Mouse (Mus musculus) erythroblast, embryonic 14.5 days (primary cell): Measurements from ENCODE around the gene Hist1h2ah. TPM values are rescaled to one million over a fixed set of nuclear protein-coding genes. Genes with fewer than 3 reads are reported as not detected.
"Not testable (repeated sequence)": the region's sequence is repeated elsewhere in the genome, so short reads cannot be mapped to it uniquely, and the experiment has no call there.

ENCODE experiments used
- H3K27me3 ChIP-seq: 2 replicates; pipeline ENCODE4 v1.6.1; 2012; ENCODE audit warnings: inconsistent platforms; ENCODE audit not compliant: control insufficient read depth
- H3K36me3 ChIP-seq: 2 replicates; pipeline ENCODE4 v1.6.1; 2012; ENCODE audit warnings: mild to moderate bottlenecking, inconsistent platforms; ENCODE audit not compliant: control insufficient read depth
- H3K4me1 ChIP-seq: 2 replicates; pipeline ENCODE4 v1.6.1; 2012; ENCODE audit warnings: inconsistent platforms; ENCODE audit not compliant: control insufficient read depth
- H3K4me3 ChIP-seq: replicated peaks from 2 replicates; pipeline ENCODE3; 2012; ENCODE audit warnings: moderate library complexity, mild to moderate bottlenecking, inconsistent platforms
- H3K9me3 ChIP-seq: 2 replicates; pipeline ENCODE4 v1.6.1; 2012; ENCODE audit warnings: low read length, inconsistent platforms, mixed read lengths; ENCODE audit not compliant: control insufficient read depth
- GATA1 ChIP-seq: IDR thresholded peaks from 2 replicates; pipeline ENCODE4 v1.6.1; 2012; ENCODE audit warnings: low read length, inconsistent platforms, mixed read lengths
- TAL1 ChIP-seq: IDR thresholded peaks from 3 replicates; pipeline ENCODE4 v1.6.1; 2012; ENCODE audit warnings: low read length, inconsistent platforms, mixed read lengths
- polyA plus RNA-seq: library from polyadenylated mRNA; stranded (reverse); fragments of >175 nt; gene quantifications from 2 replicates; pipeline ENCODE4 v1.2.3, GENCODE M21; 2012

Gene Hist1h2ah
- polyA plus RNA-seq, 1 experiment = 105 TPM

DNA sequence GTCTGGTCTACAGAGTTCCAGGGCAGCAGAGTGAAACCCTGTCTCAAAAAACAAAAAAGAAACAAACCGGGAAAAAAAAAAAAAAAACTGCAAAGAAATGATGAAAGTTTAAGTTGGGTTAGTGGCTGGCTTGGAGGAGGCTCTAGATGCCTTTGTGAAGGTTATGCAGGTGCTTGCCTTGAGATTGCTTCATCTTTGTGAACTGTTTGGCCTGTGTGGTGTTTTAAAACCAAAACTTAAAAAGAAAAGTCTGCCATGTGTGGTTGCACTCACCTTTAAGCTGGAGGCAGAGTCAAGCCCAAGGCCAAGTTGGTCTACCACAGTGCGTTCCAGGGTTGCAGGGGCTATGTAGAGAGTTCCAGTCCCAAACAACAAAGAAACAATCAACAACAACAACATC, 13.7 kb upstream of the Hist1h2ah start:
- H3K4me3 ChIP-seq = no peak overlapping the region
- 0 out of 2 replicates have a peak, but pooled peaks cover 2% of the 10 kb centered on the region for H3K27me3 ChIP-seq
- H3K36me3 ChIP-seq = no peaks in the 10 kb centered on the region
- no peaks in the 10 kb centered on the region for H3K9me3 ChIP-seq
- TF ChIP-seq GATA1 = no peak
- TF ChIP-seq TAL1 = no peak
- peaks cover 61% of the 10 kb centered on the region for H3K4me1 ChIP-seq

GRCm38 (mm10) chr13:22045311-22045710, 9.9 kb upstream of the Hist1h2ah start:
- peaks cover 67% of the 10 kb centered on the region for H3K4me1 ChIP-seq
- no peaks in the 10 kb centered on the region for H3K9me3 ChIP-seq
- H3K4me3 ChIP-seq = peak overlapping the region; percentile 69
- H3K36me3 ChIP-seq = no peaks in the 10 kb centered on the region
- H3K27me3 ChIP-seq = no peaks in the 10 kb centered on the region
- TF ChIP-seq TAL1 (no peak), GATA1 (no peak)

DNA sequence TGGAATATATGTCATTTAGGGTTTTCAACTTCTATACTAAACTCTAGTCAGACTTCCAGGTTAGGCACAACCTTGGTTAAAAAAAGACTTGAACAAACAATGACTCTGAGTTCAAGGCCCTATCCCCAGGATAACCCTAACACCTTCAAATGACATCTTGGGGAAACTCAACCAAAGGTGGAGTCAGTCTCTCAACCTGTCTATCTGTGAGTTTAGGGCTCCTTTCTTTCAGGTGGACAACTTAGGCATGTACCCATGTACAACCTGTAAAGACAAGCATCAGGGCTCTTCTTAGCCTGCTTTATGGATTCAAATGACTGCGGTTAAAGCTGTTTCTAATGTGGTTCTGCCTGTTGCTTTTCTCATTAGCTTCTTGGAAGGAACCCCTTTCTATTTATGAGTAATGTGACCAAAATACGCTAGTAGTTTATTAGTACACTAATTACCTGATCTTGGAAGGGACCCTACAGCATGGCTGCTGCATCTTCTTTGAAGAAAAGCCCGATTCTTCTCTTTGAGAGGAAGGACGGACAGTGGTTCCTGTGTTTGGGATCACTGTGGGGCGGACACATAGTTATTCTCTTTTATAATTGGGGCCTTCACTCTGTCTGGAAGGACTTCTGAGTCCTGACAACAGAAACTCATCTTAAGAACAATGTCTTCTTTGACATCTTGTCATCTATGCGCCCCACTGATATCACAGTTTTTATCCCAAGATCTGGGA, 9.2 kb upstream of the Hist1h2ah start:
- Histone ChIP-seq H3K9me3 (no peaks in the 10 kb centered on the region), H3K4me1 (peaks cover 67% of the 10 kb centered on the region), H3K4me3 (peak overlapping the region; percentile 69), H3K27me3 (no peaks in the 10 kb centered on the region), H3K36me3 (no peaks in the 10 kb centered on the region)
- no peak for TF ChIP-seq TAL1
- TF ChIP-seq GATA1 = no peak

- Histone ChIP-seq H3K9me3 (no peaks in the 10 kb centered on the region), H3K4me3 (peak overlapping the region; percentile 69), H3K4me1 (peaks cover 68% of the 10 kb centered on the region), H3K27me3 (no peaks in the 10 kb centered on the region), H3K36me3 (no peaks in the 10 kb centered on the region)
- TF ChIP-seq GATA1 (no peak), TAL1 (no peak)
These were observed 8.4 kb upstream of the Hist1h2ah start for GRCm38 (mm10) chr13:22043503-22044431.

DNA sequence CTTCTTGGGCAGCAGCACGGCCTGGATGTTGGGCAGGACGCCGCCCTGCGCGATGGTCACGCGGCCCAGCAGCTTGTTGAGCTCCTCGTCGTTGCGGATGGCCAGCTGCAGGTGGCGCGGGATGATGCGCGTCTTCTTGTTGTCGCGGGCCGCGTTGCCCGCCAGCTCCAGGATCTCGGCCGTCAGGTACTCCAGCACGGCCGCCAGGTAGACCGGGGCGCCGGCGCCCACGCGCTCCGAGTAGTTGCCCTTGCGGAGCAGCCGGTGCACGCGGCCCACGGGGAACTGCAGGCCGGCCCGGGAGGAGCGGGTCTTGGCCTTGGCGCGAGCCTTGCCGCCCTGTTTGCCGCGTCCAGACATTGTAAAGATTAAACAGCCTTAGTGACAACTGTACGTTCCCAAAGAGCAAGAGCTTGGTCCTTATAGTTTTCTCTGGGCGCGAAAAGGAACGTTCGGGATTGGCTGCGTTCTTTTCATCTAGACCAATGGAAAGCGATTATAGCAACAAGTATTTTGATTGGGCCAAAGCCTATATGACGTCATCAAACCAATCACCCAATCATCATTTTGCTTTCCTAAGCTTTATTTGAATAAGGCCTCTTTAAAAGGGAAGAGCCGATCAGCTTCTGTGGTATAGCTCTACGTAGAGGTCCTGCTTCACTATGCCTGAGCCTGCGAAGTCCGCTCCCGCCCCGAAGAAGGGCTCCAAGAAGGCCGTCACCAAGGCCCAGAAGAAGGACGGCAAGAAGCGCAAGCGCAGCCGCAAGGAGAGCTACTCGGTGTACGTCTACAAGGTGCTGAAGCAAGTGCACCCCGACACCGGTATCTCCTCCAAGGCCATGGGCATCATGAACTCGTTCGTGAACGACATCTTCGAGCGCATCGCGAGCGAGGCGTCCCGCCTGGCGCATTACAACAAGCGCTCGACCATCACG, 7.5 kb upstream of the Hist1h2ah start, which contains the start of the genes Hist1h2ag and Hist1h2bj:
Gene Hist1h2ag (minus strand): TSS at position 377 of the 935 bp plus-strand sequence.
Gene Hist1h2bj (plus strand): TSS at position 647 of the 935 bp plus-strand sequence.
- H3K27me3 ChIP-seq, H3K36me3 ChIP-seq, H3K9me3 ChIP-seq: not testable (repeated sequence)
- Histone ChIP-seq H3K4me3 (peak within 1 kb of the TSS; percentile 78), H3K4me1 (peaks cover 68% of the 10 kb centered on the region)

- no peaks in the 10 kb centered on the region for H3K27me3 ChIP-seq
- no peak for TF ChIP-seq TAL1
- H3K36me3 ChIP-seq = no peaks in the 10 kb centered on the region
- peak overlapping the region; percentile 78 for H3K4me3 ChIP-seq
- peaks cover 76% of the 10 kb centered on the region for H3K4me1 ChIP-seq
- no peaks in the 10 kb centered on the region for H3K9me3 ChIP-seq
These were observed 6.5 kb upstream of the Hist1h2ah start for GRCm38 (mm10) chr13:22041651-22042567.

GRCm38 (mm10) chr13:22041142-22041536, 5.8 kb upstream of the Hist1h2ah start, which contains the start of gene Hist1h4i:
TSS of gene Hist1h4i (minus strand) at chr13:22041362.
- H3K4me1 ChIP-seq = peaks cover 81% of the 10 kb centered on the region

GRCm38 (mm10) chr13:22040464-22041141, 5.2 kb upstream of the Hist1h2ah start:
- TF ChIP-seq TAL1 (no peak), GATA1 (no peak)
- Histone ChIP-seq H3K4me1 (peaks cover 77% of the 10 kb centered on the region), H3K9me3 (no peaks in the 10 kb centered on the region), H3K27me3 (no peaks in the 10 kb centered on the region), H3K36me3 (no peaks in the 10 kb centered on the region), H3K4me3 (peak overlapping the region; percentile 78)

More at GRCm38 (mm10) chr13:22041142-22041536, 5.8 kb upstream of the Hist1h2ah start, which contains the start of gene Hist1h4i:
- peak within 1 kb of the TSS; percentile 78 for H3K4me3 ChIP-seq
- H3K36me3 ChIP-seq, H3K9me3 ChIP-seq, H3K27me3 ChIP-seq: not testable (repeated sequence)
